Mouse (Mus musculus) heart, embryonic 13.5 days (tissue): ENCODE results near the gene Iqgap1. TPM values are rescaled to one million over a fixed set of nuclear protein-coding genes. Genes with fewer than 3 reads are reported as not detected.

Experiments
- ATAC-seq: fragments of 200-750 bp; cut with Nextera tagmentation; 2 replicates; pipeline ENCODE4 v1.8.0; 2017; ENCODE audit warnings: moderate TSS enrichment; ENCODE audit not compliant: insufficient number of reproducible peaks, low FRiP score, low TSS enrichment; ENCODE audit errors: extremely low read depth
- H3K27ac ChIP-seq: fragments of 300-500 bp; sonication (generic); replicated peaks from 2 replicates; pipeline ENCODE4 v1.5.1; 2015; ENCODE audit warnings: moderate library complexity, mild to moderate bottlenecking, inconsistent platforms
- H3K27me3 ChIP-seq: fragments of 300-500 bp; sonication (generic); replicated peaks from 2 replicates; pipeline ENCODE4 v1.6.1; 2015; ENCODE audit warnings: mild to moderate bottlenecking, inconsistent platforms
- H3K36me3 ChIP-seq: fragments of 300-500 bp; sonication (generic); 2 replicates; pipeline ENCODE4 v1.6.1; 2015; ENCODE audit warnings: mild to moderate bottlenecking, inconsistent platforms
- H3K4me1 ChIP-seq: fragments of 300-500 bp; sonication (generic); 2 replicates; pipeline ENCODE4 v1.6.1; 2015; ENCODE audit warnings: inconsistent platforms
- H3K4me2 ChIP-seq: fragments of 300-500 bp; sonication (generic); 2 replicates; pipeline ENCODE4 v1.6.1; 2015; ENCODE audit warnings: inconsistent platforms, mild to moderate bottlenecking, moderate library complexity
- H3K4me3 ChIP-seq: fragments of 300-500 bp; sonication (generic); 2 replicates; pipeline ENCODE4 v1.5.1; 2015; ENCODE audit warnings: moderate library complexity, mild to moderate bottlenecking, inconsistent platforms
- H3K9ac ChIP-seq: fragments of 300-500 bp; sonication (generic); 2 replicates; pipeline ENCODE4 v1.6.1; 2015; ENCODE audit warnings: inconsistent platforms, mild to moderate bottlenecking, moderate library complexity
- H3K9me3 ChIP-seq: fragments of 300-500 bp; sonication (generic); 2 replicates; pipeline ENCODE4 v1.6.1; 2016; ENCODE audit warnings: inconsistent platforms
- WGBS: fragments of 180-500 bp; shearing (Covaris S2); methylation state at CpG from one replicate; pipeline ENCODE4 v1.1.7; 2015; ENCODE audit warnings: mixed read lengths; 5-methylcytosine and 5-hydroxymethylcytosine counted together
- polyA plus RNA-seq: library from polyadenylated mRNA; unstranded; fragments of >200 nt; fragmentation: Nextera tagmentation; extraction: Ambion mirVana; gene quantifications from 2 replicates; pipeline ENCODE4 v1.2.1, GENCODE M21; 2015

The Iqgap1 gene
- polyA plus RNA-seq, 1 experiment from 2014 or later: 28.9 TPM

DNA sequence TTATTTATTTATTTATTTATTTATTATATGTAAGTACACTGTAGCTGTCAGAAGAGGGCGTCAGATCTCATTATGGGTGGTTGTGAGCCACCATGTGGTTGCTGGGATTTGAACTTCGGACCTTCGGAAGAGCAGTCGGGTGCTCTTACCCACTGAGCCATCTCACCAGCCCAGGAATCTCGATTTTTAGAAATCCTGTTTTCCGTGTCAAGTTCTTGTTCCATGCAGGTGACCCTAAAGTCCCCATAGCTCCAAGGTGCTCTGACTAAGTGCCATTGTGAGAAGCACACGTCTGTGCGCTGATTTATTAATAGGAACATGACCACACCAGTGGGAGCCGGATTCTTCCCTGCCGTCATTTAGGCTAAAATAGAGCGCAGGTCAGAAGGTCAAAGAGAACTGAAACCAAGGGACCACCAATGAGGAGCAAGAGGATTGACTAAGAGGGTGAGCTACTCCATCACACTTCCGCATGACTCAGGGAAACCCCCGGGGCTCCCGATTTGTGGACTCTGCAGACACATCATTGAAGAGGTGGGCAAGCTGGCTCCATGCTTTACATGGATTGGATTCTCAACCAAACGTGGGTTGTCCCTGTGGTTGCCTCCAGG, 4.5 kb upstream of the Iqgap1 start:
- Histone ChIP-seq H3K27ac (0 out of 2 replicates have a peak overlapping the region, but pooled peaks have one; percentile 21), H3K4me3 (no peak overlapping the region), H3K9ac (no peak overlapping the region), H3K36me3 (no peaks in the 10 kb centered on the region), H3K4me1 (peaks cover 15% of the 10 kb centered on the region), H3K4me2 (no peak overlapping the region), H3K9me3 (no peaks in the 10 kb centered on the region), H3K27me3 (no peaks in the 10 kb centered on the region)
- no peak for ATAC-seq
- 61% methylated on average over 15 of the region's 15 CpGs for WGBS

DNA sequence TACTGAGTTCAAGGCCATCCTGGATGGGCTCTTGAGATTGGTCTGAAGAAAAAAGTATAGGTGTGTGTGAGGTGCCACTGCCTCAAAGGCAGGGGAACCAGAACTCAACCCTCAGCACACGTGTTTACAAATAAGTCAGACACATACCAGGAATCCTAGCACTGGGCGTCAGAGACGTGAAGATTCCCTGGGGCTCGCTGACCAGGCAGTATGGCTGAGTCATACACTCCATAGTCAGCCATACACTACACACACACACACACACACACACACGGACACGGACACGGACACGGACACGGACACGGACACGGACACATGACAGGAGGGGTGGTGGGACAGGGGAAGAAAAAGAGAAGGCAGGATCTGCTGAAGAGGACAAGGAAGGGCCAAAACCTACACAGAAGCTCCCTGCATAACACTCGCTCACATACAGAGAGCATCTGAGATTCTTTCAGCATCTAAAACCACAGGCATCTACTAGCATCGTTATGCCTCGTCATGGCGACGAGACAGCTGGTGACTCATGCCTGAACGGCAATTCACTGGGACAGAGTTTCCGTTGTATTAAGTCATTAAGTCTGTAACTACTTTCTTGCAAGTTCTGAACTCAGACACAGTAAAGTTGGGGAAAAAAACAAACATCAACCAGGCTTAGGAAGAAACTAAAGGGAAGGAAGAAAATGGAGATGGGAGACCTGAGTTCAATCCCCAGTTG, 2.5 kb upstream of the Iqgap1 start:
- Histone ChIP-seq H3K4me1 (peaks cover 25% of the 10 kb centered on the region), H3K36me3 (no peaks in the 10 kb centered on the region), H3K27ac (no peak overlapping the region), H3K4me2 (no peak overlapping the region), H3K4me3 (no peak overlapping the region), H3K27me3 (no peaks in the 10 kb centered on the region), H3K9me3 (no peaks in the 10 kb centered on the region), H3K9ac (no peak overlapping the region)
- 70% methylated on average over 18 of the region's 18 CpGs for WGBS
- no peak for ATAC-seq

DNA sequence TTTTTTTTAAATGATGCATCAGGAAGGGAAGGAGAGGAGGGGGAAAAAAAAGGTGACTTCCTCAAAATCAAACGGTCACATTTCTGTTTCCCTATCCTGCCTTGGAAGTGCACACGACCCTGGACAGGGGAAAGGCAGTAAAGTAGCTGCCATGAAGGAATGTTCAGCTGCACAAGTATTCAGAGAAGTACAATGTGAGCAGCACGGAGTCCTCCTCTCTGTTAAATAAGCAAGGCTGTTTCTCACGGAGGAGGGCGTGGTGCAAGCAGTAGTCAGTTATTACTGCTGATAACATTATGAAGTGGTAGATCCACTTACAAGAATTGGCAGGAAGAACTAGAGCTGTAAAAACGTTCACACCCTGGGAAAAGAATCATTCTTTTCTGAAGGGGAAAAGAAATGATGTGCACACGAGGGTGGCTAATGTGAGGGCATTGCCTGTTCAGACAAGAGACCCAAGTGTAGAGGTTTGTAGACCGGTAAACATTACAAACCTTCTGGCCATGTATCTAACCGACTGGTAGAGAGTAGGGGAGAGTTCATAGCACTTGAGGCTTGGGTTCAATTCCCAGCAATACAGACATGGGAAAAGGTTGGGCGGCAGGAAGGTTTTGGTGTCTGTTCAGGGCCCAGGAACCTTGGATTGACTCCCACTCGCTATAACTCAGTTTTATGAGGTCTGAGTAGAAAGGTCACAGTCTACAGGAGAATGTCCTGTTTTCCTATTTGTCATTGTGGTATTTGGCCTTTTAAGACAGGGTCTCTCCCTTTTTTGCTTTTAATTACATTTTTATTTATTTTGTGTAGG, 1.7 kb downstream of the Iqgap1 start:
- no peaks in the 10 kb centered on the region for H3K27me3 ChIP-seq
- H3K4me3 ChIP-seq: no peak overlapping the region
- no peak overlapping the region for H3K27ac ChIP-seq
- no peak overlapping the region for H3K4me2 ChIP-seq
- ATAC-seq: no peak
- peaks cover 16% of the 10 kb centered on the region for H3K4me1 ChIP-seq
- 48% methylated on average over 11 of the region's 11 CpGs for WGBS
- H3K9ac ChIP-seq: no peak overlapping the region
- no peaks in the 10 kb centered on the region for H3K9me3 ChIP-seq
- no peaks in the 10 kb centered on the region for H3K36me3 ChIP-seq

DNA sequence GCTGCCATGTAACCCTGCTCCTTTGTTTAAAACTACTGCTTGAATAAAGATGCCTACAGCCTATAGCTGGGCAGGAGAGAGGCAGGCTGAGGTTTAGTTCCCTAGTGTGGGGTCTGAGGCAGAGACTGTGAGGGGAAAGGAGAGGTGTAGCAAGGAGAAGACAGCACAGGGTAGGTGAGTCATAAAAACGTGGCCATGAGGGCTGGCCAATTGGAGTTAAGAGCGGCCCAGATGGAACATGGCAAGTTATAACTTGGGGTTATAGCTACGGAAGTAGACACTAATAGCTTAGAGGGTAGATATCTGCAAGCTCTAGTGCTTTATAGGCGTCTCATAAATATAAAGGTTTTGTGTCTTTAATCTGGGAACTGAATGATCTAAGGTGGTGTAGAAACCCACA, 2.5 kb downstream of the Iqgap1 start:
- Histone ChIP-seq H3K4me2 (no peak overlapping the region), H3K27ac (no peak overlapping the region), H3K27me3 (no peaks in the 10 kb centered on the region), H3K9ac (no peak overlapping the region), H3K9me3 (no peaks in the 10 kb centered on the region), H3K36me3 (no peaks in the 10 kb centered on the region), H3K4me1 (peaks cover 15% of the 10 kb centered on the region), H3K4me3 (no peak overlapping the region)
- ATAC-seq: no peak
- WGBS: 74% methylated on average over 4 of the region's 4 CpGs

DNA sequence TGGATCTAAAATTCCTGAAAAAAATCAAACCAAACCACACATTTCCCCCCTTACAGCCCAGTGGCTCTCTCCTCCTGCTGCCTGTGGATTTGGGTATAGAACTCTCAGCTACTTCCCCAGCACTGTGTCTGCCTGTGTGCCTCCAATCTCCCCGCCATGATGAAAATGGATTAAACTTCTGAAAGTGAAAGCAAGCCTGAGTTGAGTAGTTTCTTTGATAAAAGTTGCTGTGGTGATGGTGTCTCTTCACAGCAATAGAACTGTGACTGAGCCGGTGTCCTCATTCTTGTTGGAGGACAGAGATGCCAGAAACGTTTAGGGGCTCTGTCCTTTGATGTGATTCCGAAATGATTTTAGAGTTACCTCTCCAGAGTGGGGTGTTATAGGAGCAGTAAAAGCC, 4.9 kb downstream of the Iqgap1 start:
- no peaks in the 10 kb centered on the region for H3K36me3 ChIP-seq
- H3K27me3 ChIP-seq: no peaks in the 10 kb centered on the region
- H3K9me3 ChIP-seq: no peaks in the 10 kb centered on the region
- 76% methylated on average over 4 of the region's 4 CpGs for WGBS
- peaks cover 18% of the 10 kb centered on the region for H3K4me1 ChIP-seq
- ATAC-seq: no peak
- no peak overlapping the region for H3K27ac ChIP-seq
- H3K4me2 ChIP-seq: no peak overlapping the region
- no peak overlapping the region for H3K4me3 ChIP-seq
- H3K9ac ChIP-seq: no peak overlapping the region

DNA sequence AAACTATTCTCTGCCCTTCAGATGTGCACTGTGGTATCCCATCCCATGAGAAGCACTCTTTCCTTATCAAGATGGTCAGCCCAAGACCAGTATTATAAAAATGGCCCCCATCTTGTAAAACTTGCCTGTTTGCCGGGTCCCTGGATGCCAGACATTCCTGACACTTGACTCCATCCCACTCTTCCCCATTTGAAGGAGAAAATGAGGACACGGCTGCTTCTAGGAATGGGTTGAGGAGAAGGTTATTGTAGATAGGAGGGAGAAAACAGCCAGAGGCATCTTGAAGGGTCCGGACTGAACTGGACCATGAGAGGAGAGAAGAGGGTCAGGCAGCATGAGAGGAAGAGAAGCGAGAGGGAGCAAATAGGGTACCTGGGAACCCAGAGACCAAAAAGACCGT, 9.1 kb downstream of the Iqgap1 start:
- no peaks in the 10 kb centered on the region for H3K9me3 ChIP-seq
- peaks cover 8% of the 10 kb centered on the region for H3K4me1 ChIP-seq
- no peak for ATAC-seq
- 40% methylated on average over 5 of the region's 5 CpGs for WGBS
- H3K9ac ChIP-seq: no peak overlapping the region
- no peak overlapping the region for H3K27ac ChIP-seq
- no peak overlapping the region for H3K4me2 ChIP-seq
- no peaks in the 10 kb centered on the region for H3K36me3 ChIP-seq
- no peak overlapping the region for H3K4me3 ChIP-seq
- H3K27me3 ChIP-seq: no peaks in the 10 kb centered on the region

DNA sequence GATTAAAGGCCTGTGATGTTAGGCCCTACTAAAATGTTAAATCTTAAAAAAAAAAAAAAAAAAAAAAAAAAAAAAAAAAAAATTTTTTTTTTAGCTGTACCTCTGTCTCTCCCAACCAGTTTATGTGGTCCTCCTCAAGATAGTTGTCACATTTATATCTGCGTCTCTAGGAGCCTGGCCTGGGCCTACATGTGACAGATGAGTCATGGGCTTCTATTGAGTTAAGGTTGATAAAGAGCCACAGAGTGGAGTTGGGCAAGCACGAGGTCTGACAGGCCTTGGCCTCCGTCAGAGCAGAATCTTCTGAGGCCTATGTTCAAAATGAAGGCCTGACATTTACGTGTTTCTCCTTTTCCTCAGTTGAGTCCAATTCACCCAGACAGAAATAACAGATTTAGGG, 12.4 kb downstream of the Iqgap1 start:
- no peak overlapping the region for H3K4me2 ChIP-seq
- WGBS: 72% methylated on average over 4 of the region's 4 CpGs
- H3K9ac ChIP-seq: no peak overlapping the region
- H3K4me1 ChIP-seq: peaks cover 8% of the 10 kb centered on the region
- no peaks in the 10 kb centered on the region for H3K36me3 ChIP-seq
- no peak overlapping the region for H3K27ac ChIP-seq
- H3K9me3 ChIP-seq: no peaks in the 10 kb centered on the region
- no peaks in the 10 kb centered on the region; the same call in 1 of the 2 replicates for H3K27me3 ChIP-seq
- H3K4me3 ChIP-seq: no peak overlapping the region
- ATAC-seq: no peak

DNA sequence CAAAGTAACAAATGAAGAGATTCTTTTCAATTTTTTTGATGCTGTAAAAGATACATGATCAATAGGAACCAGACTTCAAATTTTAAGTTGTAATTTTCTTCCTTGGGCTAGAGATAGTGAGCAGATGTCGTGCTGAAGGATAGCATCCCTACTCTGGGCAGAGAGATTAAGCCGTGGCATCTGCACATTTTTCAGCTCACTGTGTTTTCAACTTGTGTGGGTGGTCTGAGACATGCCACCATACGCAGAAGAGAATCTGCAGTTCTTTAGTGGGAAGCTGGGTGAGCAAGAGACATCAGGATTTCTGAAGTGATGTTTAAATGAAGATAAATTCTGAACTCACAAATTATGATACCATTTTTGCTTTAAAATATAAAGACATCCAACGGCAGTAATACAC, 19.4 kb downstream of the Iqgap1 start:
- Histone ChIP-seq H3K27me3 (no peaks in the 10 kb centered on the region; the same call in 1 of the 2 replicates), H3K36me3 (no peaks in the 10 kb centered on the region), H3K9ac (no peak overlapping the region), H3K27ac (no peak overlapping the region), H3K4me3 (no peak overlapping the region), H3K4me2 (no peak overlapping the region), H3K9me3 (no peaks in the 10 kb centered on the region), H3K4me1 (peaks cover 17% of the 10 kb centered on the region)
- 52% methylated on average over 4 of the region's 4 CpGs for WGBS
- ATAC-seq: no peak

DNA sequence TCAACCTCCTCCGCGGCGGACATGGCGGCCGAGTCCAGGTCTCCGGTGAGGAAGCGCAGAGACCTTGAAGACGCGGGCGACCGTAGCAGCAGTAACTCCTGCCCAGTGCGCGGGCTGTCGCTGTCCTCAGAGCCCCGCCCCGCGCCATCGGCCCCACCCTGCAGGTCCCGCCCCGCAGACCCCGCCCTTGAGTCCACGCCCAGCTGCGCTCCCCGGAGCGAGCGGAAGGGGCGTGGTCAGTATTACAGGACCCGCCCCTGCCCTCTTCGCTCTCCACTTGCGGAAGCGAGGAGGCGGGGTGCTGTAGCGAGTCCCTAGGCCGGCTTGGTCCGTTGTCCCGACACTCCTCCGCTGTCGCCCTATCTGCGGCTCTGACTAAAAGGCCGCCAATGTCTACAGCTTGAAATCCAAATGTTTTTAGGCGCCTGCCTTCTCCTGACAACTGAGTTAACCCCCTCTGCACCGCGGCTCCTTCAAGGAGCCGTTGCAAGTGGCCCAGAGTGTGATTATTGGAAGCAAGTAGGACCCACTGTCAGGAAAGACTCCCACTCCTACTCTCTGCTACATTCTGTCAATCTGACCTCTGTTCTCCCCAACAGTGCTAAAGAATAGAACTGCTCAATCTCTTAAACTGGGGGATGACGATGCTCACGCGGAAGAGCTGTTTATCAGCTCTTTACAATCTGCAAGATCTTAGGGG, 22.5 kb downstream of the Iqgap1 start:
- H3K36me3 ChIP-seq: peaks cover 16% of the 10 kb centered on the region

DNA sequence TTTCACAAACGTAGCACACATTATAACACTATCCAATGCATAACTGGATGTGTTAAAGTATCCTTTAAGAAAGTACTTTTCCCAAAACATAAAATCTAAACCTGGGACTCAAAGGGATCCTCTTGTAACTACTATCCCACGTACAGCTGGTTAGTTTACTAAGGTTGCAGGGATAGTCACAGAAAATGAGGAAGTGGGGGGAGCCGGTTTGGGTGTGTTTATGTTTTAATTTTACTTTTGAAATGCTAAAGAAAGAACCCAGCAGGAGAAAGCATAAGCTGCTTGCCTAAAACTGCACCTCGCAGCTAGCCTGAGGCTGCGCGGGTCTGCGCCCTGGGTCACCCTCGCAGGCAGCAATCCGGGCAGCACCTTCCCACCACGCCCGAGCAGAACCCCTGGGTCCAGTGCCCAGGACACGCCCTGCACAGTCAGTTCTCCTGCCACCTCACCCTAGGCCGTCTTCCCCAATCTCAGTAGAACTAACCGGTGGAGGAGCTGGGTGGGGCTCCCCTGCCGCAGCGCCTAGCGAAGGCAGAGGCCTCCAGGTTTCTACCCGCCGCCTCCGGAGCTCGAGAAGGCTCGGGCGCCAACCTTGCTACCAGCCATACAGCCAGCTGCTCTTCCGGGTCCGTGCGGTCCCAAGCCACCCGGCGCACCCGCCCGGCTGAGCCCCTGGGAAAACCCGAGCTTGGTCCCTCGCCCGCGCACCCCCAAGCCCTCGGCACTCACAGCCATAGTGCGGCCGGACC, 23.2 kb downstream of the Iqgap1 start:
- H3K9ac ChIP-seq: peak overlapping the region; percentile 95
- ATAC-seq: peak; percentile 66
- H3K36me3 ChIP-seq: peaks cover 23% of the 10 kb centered on the region
- 1% methylated on average over 37 of the region's 37 CpGs for WGBS
- peak overlapping the region; percentile 92 for H3K27ac ChIP-seq
- no peaks in the 10 kb centered on the region for H3K9me3 ChIP-seq
- H3K27me3 ChIP-seq: no peaks in the 10 kb centered on the region
- H3K4me1 ChIP-seq: peaks cover 33% of the 10 kb centered on the region
- peak overlapping the region; percentile 95 for H3K4me3 ChIP-seq
- peak overlapping the region; percentile 84 for H3K4me2 ChIP-seq

More for the DNA sequence above, 22.5 kb downstream of the Iqgap1 start:
- peaks cover 32% of the 10 kb centered on the region for H3K4me1 ChIP-seq
- H3K9ac ChIP-seq: peak overlapping the region; percentile 95
- peak overlapping the region; percentile 92 for H3K27ac ChIP-seq
- peak overlapping the region; percentile 84 for H3K4me2 ChIP-seq
- H3K27me3 ChIP-seq: no peaks in the 10 kb centered on the region
- under 1% methylated on average over 47 of the region's 47 CpGs for WGBS
- H3K9me3 ChIP-seq: no peaks in the 10 kb centered on the region
- H3K4me3 ChIP-seq: peak overlapping the region; percentile 95
- ATAC-seq: peak; percentile 96
